Mouse (Mus musculus) lung, embryonic 15.5 days (tissue): ENCODE results near the gene Lrrc66. TPM values are rescaled to one million over a fixed set of nuclear protein-coding genes. Genes with fewer than 3 reads are reported as not detected.
"Not testable (repeated sequence)": the region's sequence is repeated elsewhere in the genome, so short reads cannot be mapped to it uniquely, and the experiment has no call there.

Source experiments
- ATAC-seq: fragments of 200-750 bp; cut with Nextera tagmentation; 2 replicates; pipeline ENCODE4 v1.8.0; 2017; ENCODE audit warnings: moderate number of reproducible peaks, borderline replicate concordance; ENCODE audit not compliant: low FRiP score, low TSS enrichment; ENCODE audit errors: extremely low read depth
- H3K27ac ChIP-seq: fragments of 300-500 bp; sonication (generic); 2 replicates; pipeline ENCODE4 v1.5.1; 2015; ENCODE audit warnings: moderate library complexity, mild to moderate bottlenecking, inconsistent platforms
- H3K27me3 ChIP-seq: fragments of 300-500 bp; sonication (generic); 2 replicates; pipeline ENCODE4 v1.6.1; 2015; ENCODE audit warnings: inconsistent platforms
- H3K36me3 ChIP-seq: fragments of 300-500 bp; sonication (generic); 2 replicates; pipeline ENCODE4 v1.6.1; 2015; ENCODE audit warnings: inconsistent platforms
- H3K4me1 ChIP-seq: fragments of 300-500 bp; sonication (generic); 2 replicates; pipeline ENCODE4 v1.6.1; 2015; ENCODE audit warnings: inconsistent platforms
- H3K4me2 ChIP-seq: fragments of 300-500 bp; sonication (generic); 2 replicates; pipeline ENCODE4 v1.6.1; 2015; ENCODE audit warnings: inconsistent platforms, mild to moderate bottlenecking, moderate library complexity
- H3K4me3 ChIP-seq: fragments of 300-500 bp; sonication (generic); 2 replicates; pipeline ENCODE4 v1.5.1; 2015; ENCODE audit warnings: mild to moderate bottlenecking, inconsistent platforms
- H3K9ac ChIP-seq: fragments of 300-500 bp; sonication (generic); 2 replicates; pipeline ENCODE4 v1.6.1; 2015; ENCODE audit warnings: inconsistent platforms
- H3K9me3 ChIP-seq: fragments of 300-500 bp; sonication (generic); 2 replicates; pipeline ENCODE4 v1.6.1; 2016; ENCODE audit warnings: inconsistent platforms
- WGBS: fragments of 180-500 bp; shearing (Covaris S2); methylation state at CpG from one replicate; pipeline ENCODE4 v1.1.7; 2015; 5-methylcytosine and 5-hydroxymethylcytosine counted together
- polyA plus RNA-seq: library from polyadenylated mRNA; unstranded; fragments of >200 nt; fragmentation: Nextera tagmentation; extraction: Ambion mirVana; gene quantifications from 2 replicates; pipeline ENCODE4 v1.2.1, GENCODE M21; 2015

Lrrc66 gene
- polyA plus RNA-seq, 1 experiment from 2014 or later, result 0.16 TPM

DNA sequence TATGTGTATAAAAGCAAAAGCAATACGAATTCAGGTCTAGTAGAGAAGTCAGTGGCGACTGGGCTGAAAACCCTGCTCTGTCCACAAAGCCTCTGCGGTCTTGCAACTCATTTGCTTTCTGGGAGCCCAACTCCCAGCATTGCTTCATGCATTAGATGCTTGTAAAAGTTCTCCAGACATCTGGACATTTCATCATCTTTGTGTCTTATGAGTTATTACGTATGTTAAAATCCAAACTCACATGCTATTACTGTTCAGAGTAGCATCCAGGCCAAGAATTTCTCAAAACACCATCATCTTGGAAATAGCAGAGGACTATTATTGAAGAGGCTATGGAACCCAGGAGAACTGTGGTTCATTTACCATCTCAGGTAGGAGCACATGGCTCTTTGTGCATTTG is 21.3 kb downstream of the Lrrc66 start:
- Histone ChIP-seq H3K9ac (no peak overlapping the region), H3K4me2 (no peak overlapping the region), H3K4me3 (no peak overlapping the region), H3K27ac (no peak overlapping the region), H3K36me3 (no peaks in the 10 kb centered on the region), H3K4me1 (no peaks in the 10 kb centered on the region), H3K9me3 (no peaks in the 10 kb centered on the region), H3K27me3 (no peaks in the 10 kb centered on the region)
- ATAC-seq, result no peak
- WGBS, result 88% methylated on average over 4 of the region's 4 CpGs

DNA sequence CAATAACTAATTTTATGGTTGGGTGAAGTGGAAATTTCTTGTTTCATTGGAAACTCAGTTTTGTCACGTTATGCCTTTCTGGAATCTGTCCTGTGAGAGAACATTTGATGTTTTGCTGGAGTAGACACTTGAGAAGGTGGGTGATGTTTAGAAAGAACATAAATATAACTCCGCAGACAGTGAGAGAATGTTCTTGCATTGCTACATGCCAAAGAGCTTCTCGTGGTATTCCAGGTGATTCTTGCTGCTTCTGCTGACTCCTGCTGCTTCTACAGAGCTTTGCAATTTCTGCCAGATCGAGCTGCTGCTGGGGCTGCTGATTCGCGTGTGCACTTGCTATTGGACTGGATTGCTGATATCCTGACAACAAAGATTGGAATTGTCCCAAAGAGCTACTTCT is 27.4 kb downstream of the Lrrc66 start:
- no peak for ATAC-seq
- H3K9me3 ChIP-seq, result no peaks in the 10 kb centered on the region
- H3K4me1 ChIP-seq, result no peaks in the 10 kb centered on the region
- no peaks in the 10 kb centered on the region for H3K27me3 ChIP-seq
- no peak overlapping the region for H3K27ac ChIP-seq
- H3K9ac ChIP-seq, result no peak overlapping the region
- 87% methylated on average over 6 of the region's 6 CpGs for WGBS
- no peaks in the 10 kb centered on the region for H3K36me3 ChIP-seq
- no peak overlapping the region for H3K4me2 ChIP-seq
- no peak overlapping the region for H3K4me3 ChIP-seq

DNA sequence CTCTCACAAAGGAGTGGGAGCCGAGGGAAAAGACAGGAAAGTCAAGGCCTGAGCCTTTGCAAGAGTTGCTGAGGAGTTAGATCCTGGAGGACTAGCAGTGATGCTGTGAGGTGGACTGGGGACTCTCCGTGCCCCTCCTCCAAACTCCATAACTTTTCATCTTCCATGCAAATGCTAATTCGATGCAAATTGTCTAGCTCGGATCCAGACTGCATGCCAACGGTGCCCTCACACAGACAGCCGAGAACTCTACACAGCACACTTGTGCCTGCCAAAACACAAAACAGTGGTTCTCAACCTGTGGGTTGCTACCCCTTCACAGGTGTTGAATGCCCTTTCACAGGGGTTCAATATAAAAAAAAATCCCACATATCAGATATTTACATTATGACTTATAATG is 27.8 kb downstream of the Lrrc66 start:
- Histone ChIP-seq H3K4me2 (no peak overlapping the region), H3K9me3 (no peaks in the 10 kb centered on the region), H3K4me3 (no peak overlapping the region), H3K9ac (no peak overlapping the region), H3K27ac (no peak overlapping the region), H3K36me3 (no peaks in the 10 kb centered on the region), H3K27me3 (no peaks in the 10 kb centered on the region), H3K4me1 (no peaks in the 10 kb centered on the region)
- 91% methylated on average over 6 of the region's 6 CpGs for WGBS
- ATAC-seq, result no peak

DNA sequence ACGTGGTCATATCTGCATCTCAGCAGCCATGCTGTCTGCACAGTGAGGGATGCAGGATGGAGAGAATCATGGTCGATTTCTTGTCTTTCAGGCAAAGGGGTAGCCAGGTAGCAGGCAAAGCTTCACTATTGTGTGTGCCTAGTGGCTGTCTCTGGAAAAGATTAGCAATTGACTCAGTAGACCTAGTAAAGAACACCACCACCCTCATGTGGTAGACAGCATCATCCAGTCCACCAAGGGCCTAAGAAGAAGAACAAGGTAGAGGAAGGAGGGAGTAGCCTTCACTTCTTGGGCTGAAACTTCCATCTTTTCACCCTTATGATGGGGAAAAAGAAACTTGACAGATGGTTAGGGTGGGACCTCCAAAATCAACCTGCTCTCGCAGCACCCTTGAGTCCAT is 29.5 kb downstream of the Lrrc66 start:
- Histone ChIP-seq H3K9ac (no peak overlapping the region), H3K4me3 (no peak overlapping the region), H3K4me2 (no peak overlapping the region), H3K36me3 (no peaks in the 10 kb centered on the region), H3K27ac (no peak overlapping the region), H3K9me3 (no peaks in the 10 kb centered on the region), H3K4me1 (no peaks in the 10 kb centered on the region), H3K27me3 (no peaks in the 10 kb centered on the region)
- WGBS, result 69% methylated on average over 3 of the region's 3 CpGs
- ATAC-seq, result no peak

DNA sequence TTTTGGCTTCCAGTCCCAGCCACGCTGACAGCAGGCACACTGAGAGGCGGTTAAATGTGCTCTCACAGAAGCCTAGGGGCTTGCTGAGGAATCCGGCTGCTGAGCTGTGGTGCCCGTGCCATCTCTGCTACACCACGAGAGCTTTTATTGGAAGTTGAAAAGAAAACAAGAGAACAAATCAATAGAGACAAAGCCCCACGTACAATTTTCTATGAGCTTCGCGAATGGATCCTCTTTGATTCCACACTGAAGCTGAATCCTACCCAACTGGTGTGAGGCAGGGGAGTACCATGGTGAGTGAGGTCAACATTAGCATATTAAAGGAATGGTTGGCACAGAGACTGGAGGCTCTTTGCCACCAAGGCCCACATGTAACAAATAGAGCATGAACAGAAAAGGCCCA is 31.0 kb downstream of the Lrrc66 start:
- H3K4me1 ChIP-seq, result no peaks in the 10 kb centered on the region
- no peak for ATAC-seq
- H3K9me3 ChIP-seq, result no peaks in the 10 kb centered on the region
- H3K27me3 ChIP-seq, result no peaks in the 10 kb centered on the region
- no peak overlapping the region for H3K4me3 ChIP-seq
- no peaks in the 10 kb centered on the region for H3K36me3 ChIP-seq
- no peak overlapping the region for H3K27ac ChIP-seq
- WGBS, result 75% methylated on average over 8 of the region's 8 CpGs
- no peak overlapping the region for H3K9ac ChIP-seq
- H3K4me2 ChIP-seq, result no peak overlapping the region

DNA sequence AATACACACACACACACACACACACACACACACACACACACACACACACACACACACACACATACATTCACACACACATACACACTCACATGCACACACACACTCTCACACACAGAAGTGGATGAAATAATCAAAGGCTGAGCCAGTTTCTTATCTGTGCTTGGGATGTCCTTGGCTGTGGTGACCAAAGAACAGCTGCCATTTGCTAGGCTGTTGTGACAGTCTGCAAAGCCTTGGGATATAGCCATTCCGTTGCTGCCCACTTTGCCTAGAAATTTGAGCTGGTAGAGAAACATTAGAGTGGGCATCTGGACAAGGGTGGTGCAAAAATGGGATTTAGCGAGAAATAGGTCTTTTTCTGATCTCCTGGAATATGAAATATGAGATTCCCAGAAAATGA is 32.3 kb downstream of the Lrrc66 start:
- 59% methylated on average over 2 of the region's 2 CpGs for WGBS
- Histone ChIP-seq H3K4me1 (no peaks in the 10 kb centered on the region), H3K36me3 (no peaks in the 10 kb centered on the region), H3K9ac (no peak overlapping the region), H3K4me3 (no peak overlapping the region), H3K4me2 (no peak overlapping the region), H3K27ac (no peak overlapping the region), H3K9me3 (no peaks in the 10 kb centered on the region), H3K27me3 (no peaks in the 10 kb centered on the region)
- ATAC-seq, result no peak

DNA sequence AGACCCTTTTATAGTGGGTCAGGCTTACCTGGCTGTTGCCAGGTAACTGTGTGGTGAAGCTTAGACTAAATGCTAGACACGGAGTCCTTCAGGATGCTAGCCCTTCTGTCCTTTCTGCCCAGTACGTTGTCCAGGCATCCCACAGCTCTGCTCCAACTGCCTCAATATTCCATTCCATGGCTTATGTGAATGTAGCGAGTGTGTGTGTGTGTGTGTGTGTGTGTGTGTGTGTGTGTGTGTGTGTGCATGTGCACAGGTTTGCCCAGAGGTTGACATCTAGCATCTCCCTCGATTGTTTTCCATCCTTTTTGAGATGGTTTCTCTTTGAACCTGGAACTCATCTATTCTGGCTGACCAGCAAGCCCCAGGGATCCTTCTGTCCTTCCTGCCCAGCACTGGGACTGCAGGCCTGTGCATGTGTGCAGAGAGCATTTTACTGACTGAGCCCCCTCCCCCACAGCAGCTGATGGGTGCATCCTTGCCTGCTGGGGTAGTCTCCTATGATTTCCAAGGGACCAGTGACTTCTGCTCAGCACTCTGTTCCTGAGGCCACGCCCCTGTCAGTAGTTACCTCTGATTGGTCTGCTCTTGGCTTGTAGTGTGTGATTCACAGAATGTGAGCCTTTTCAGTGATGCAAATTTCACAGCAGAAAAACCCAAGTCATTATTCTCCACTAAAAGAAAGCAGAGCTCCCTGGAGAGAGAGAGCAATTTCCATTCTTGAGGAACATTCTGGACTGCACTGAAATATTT is 33.2 kb downstream of the Lrrc66 start:
- H3K4me2 ChIP-seq, result no peak overlapping the region
- no peak overlapping the region for H3K4me3 ChIP-seq
- H3K27ac ChIP-seq, result no peak overlapping the region
- ATAC-seq, result no peak
- H3K9ac ChIP-seq, result no peak overlapping the region
- WGBS, result 66% methylated on average over 5 of the region's 5 CpGs
- H3K36me3 ChIP-seq, result no peaks in the 10 kb centered on the region
- no peaks in the 10 kb centered on the region for H3K27me3 ChIP-seq
- H3K4me1 ChIP-seq, result no peaks in the 10 kb centered on the region
- H3K9me3 ChIP-seq, result no peaks in the 10 kb centered on the region

DNA sequence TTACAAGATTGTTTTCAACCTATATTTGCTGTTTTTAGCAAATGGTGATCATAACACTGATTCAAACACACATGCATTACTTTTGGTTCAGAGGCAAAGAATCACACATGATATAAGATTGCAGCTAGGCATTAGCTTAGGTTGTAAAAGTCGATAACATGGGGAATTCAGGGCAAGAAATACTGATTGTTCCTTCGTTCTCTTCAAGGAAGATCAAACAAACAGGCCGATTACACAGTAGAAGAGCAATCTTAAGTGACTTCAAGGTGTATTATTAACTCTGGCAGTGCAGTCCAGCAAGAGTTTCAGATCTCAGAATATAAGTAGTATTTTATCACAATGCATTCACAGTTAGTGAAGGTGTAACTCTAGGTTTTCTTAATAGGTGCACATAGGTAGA is 45.2 kb downstream of the Lrrc66 start:
- H3K4me3 ChIP-seq, result no peak overlapping the region
- no peak overlapping the region for H3K9ac ChIP-seq
- no peaks in the 10 kb centered on the region for H3K9me3 ChIP-seq
- no peak for ATAC-seq
- 50% methylated on average over 3 of the region's 3 CpGs for WGBS
- H3K4me2 ChIP-seq, result no peak overlapping the region
- no peaks in the 10 kb centered on the region for H3K36me3 ChIP-seq
- H3K27me3 ChIP-seq, result no peaks in the 10 kb centered on the region
- no peaks in the 10 kb centered on the region for H3K4me1 ChIP-seq
- no peak overlapping the region for H3K27ac ChIP-seq

DNA sequence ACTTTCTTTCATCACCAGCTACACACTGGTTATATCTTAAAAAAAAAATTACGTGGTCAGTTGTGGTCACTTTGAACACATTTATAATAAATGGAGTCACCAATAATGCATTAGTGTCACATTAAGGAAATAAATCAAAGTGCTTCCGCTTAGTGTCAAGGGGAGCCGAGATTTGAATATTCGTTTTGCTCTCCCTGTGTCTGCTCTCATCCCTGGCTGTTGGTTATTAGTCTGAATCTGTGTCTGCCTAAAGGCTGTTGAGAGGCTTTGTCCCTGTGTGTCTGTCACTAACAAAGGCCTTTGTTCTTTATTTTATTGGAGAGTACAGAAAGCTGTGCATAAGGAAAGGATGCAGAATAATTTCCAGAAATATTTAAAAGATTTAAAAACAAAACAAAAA is 45.7 kb downstream of the Lrrc66 start:
- 58% methylated on average over 4 of the region's 4 CpGs for WGBS
- ATAC-seq, result no peak
- no peaks in the 10 kb centered on the region for H3K27me3 ChIP-seq
- H3K4me2 ChIP-seq, result no peak overlapping the region
- no peak overlapping the region for H3K9ac ChIP-seq
- no peak overlapping the region for H3K4me3 ChIP-seq
- no peaks in the 10 kb centered on the region for H3K9me3 ChIP-seq
- no peaks in the 10 kb centered on the region for H3K4me1 ChIP-seq
- no peak overlapping the region for H3K27ac ChIP-seq
- no peaks in the 10 kb centered on the region for H3K36me3 ChIP-seq

DNA sequence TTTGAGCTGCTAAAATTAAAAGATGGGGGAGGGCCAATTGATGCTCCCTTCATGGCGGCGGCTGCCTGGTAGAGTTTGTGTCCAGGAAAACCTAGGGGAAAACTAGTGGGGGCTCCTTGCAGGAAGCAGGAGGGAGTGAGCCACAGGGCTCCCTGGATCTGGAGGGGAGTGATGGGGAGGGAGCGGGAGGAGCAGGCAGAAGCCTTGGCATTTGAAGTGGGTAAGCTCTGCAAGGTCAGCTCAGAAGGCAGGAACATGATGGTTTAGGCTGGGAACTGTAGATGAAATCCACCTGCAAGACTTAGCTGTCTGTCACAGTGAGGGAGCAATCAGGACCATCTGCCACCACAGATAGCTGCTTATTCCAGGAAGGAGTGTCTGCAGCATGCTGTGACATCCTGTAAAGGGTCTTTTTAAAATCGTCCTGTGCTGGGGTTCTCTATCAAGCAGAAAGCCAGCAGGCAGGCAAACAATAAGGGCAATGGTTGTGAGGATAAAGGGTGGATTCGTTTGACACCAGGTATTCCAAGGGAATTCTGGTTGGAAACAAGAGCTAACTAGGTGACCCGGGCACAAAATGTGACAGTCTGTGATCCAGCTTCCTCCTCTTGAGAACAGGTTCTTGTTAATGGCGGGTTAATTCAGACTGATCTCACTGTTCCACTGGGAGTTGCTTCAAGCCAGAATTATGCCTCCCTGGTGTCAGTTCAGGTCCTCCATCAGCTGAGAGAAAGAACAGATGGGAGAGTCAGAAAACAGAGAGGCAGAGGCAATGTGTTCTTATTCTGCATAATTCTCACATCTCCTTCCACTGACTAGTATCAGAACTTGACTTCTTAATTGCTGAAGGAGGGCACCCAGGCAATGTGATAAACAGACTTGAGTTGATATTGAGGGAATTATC is 46.9 kb downstream of the Lrrc66 start:
- Histone ChIP-seq H3K4me2 (no peak overlapping the region), H3K27me3 (no peaks in the 10 kb centered on the region), H3K9me3 (no peaks in the 10 kb centered on the region), H3K4me3 (no peak overlapping the region), H3K36me3 (no peaks in the 10 kb centered on the region), H3K4me1 (no peaks in the 10 kb centered on the region), H3K27ac (no peak overlapping the region), H3K9ac (no peak overlapping the region)
- no peak for ATAC-seq
- 41% methylated on average over 7 of the region's 7 CpGs for WGBS

DNA sequence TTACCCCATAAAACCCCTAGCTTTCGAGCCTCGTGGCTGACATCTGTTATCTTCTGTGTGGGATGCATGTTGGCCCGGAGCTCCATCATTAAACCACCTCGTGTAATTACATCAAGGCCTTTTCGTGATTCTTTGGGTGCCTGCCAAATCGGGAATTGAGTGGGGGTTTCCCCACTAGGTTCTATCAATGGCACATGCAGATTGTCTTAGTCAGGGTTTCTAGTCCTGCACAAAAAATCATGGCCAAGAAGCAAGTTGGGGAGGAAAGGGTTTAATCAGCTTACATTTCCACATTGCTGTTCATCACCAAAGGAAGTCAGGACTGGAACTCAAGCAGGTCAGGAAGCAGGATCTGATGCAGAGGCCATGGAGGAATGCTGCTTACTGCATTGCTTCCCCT is 48.3 kb downstream of the Lrrc66 start:
- not testable (repeated sequence) for H3K27me3 ChIP-seq, H3K27ac ChIP-seq, ATAC-seq, H3K9ac ChIP-seq, H3K4me3 ChIP-seq, H3K9me3 ChIP-seq, H3K36me3 ChIP-seq, H3K4me2 ChIP-seq, H3K4me1 ChIP-seq
- 58% methylated on average over 6 of the region's 6 CpGs for WGBS

DNA sequence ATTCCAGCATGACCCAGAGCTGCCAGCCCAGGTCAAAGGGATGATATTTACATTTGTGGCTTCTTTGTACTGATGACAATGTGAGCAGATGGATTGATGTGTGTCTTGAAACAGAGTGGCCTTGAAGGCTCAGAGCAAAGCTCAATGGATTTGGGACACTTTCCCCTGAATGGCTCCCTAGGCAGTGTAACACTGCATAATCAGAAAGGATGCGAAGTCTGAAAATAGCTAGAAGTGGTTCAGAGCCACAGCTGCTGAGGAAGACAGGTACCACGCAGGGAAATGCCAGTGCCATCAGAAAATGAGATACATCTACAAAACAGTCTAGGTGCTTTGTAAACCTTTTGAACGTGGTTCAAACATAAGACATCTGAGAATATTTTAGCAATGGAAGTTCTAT is 54.2 kb downstream of the Lrrc66 start:
- 78% methylated on average over 3 of the region's 3 CpGs for WGBS
- no peak overlapping the region for H3K9ac ChIP-seq
- no peak overlapping the region for H3K4me2 ChIP-seq
- no peaks in the 10 kb centered on the region for H3K9me3 ChIP-seq
- H3K27ac ChIP-seq, result no peak overlapping the region
- no peaks in the 10 kb centered on the region for H3K27me3 ChIP-seq
- H3K36me3 ChIP-seq, result no peaks in the 10 kb centered on the region
- H3K4me1 ChIP-seq, result no peaks in the 10 kb centered on the region
- no peak overlapping the region for H3K4me3 ChIP-seq
- no peak for ATAC-seq
